Mouse (Mus musculus) erythroid progenitor cell, adult 5-6 weeks (primary cell): ENCODE results near the gene Dcun1d1. TPM values are rescaled to one million over a fixed set of nuclear protein-coding genes. Genes with fewer than 3 reads are reported as not detected.

Experiments used
- ATAC-seq: replicated peaks from 2 replicates; pipeline ENCODE4 v1.8.0; 2016; ENCODE audit warnings: moderate number of reproducible peaks, mild to moderate bottlenecking, moderate TSS enrichment, inconsistent platforms; ENCODE audit not compliant: poor library complexity, low FRiP score, severe bottlenecking
- total RNA-seq, 2 experiments: library from RNA; stranded (forward) in 1 of 2; stranded (reverse) in 1 of 2; fragments of 150-400 nt in 1 of 2; fragments of 186-747, 209-891 nt in 1 of 2; gene quantifications; 2 replicates each; pipeline versions ENCODE4 v1.2.3 to v1.2.4; 2015 to 2017; ENCODE audit warnings: low replicate concordance in 2 of 2

Gene Dcun1d1
- total RNA-seq, 2 experiments from 2014 or later = 132 to 152 TPM

GRCm38 (mm10) chr3:35931896-35932727 is 5.1 kb downstream of the Dcun1d1 start:
- peak; percentile 55 for ATAC-seq

- ATAC-seq = 0 out of 2 replicates have a peak, but pooled peaks have one; percentile 10
Observed at GRCm38 (mm10) chr3:35931359-35931758, 5.9 kb downstream of the Dcun1d1 start.

DNA sequence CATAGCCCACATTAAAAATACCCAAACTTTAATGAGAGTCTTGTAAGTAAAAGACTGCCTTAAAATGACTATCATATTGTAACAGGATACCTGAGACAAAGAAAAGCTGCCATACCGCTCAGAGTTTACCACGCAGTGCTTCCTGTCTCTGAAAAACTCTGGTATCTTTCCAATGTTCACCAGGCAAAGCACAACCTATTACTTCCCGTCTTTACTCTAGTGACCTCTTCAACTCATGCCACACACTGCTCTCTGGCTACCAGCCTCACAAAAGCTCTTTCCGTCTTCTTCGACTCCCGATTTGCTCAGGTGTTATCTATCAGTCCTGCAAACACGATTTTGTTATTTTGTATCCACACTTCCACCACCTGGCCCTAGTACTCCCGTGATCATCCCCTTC is 7.4 kb downstream of the Dcun1d1 start:
- no peak for ATAC-seq

- no peak for ATAC-seq
Observed at GRCm38 (mm10) chr3:35929406-35929805, 7.8 kb downstream of the Dcun1d1 start.

GRCm38 (mm10) chr3:35925852-35926251 is 11.4 kb downstream of the Dcun1d1 start:
- ATAC-seq = no peak

DNA sequence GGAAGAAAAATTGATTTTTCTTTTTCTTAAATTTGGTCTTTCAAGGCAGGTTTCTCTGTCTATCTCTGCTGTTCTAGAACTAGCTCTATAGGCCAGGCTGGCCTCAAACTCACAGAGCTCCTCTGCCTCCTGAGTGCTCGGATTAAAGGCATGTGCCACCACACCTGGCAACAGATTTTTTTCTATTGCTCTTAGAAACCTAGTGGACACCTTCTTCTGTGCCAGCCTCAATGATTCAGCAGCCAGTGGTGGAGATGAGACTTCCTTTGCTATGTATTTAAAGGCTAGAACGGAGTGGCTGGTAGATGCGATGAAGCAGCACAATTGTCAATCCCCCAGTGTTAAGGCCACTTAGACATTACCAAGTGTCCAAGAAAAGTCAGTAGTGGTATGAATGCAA is 13.2 kb downstream of the Dcun1d1 start:
- peak; percentile 75 for ATAC-seq

DNA sequence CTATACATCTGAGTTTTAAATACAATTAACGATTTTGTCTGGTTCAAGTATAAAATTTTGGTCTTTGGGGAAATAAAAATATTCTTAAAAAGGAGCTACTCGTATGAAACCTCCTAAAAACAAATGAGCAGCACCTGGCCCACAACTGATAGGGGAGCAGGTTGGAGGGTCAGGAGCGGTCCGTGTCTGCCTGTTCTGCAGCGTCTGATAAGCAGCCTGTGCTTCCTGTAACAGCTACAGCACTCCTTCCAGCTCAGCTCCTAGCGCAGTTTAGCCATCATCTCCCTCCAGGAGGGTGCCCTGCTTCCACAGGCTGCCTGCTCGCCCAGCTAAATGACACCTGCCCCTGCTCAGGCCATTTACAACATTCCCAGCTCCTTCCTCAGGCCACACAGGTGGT is 13.8 kb downstream of the Dcun1d1 start:
- ATAC-seq = peak; percentile 88

GRCm38 (mm10) chr3:35922522-35922921 is 14.7 kb downstream of the Dcun1d1 start:
- ATAC-seq = no peak

GRCm38 (mm10) chr3:35918229-35918628 is 19.0 kb downstream of the Dcun1d1 start:
- no peak for ATAC-seq

GRCm38 (mm10) chr3:35908982-35909680 is 28.1 kb downstream of the Dcun1d1 start:
- no peak for ATAC-seq

GRCm38 (mm10) chr3:35900555-35901204 is 36.6 kb downstream of the Dcun1d1 start:
- ATAC-seq = no peak

- ATAC-seq = no peak
Observed at GRCm38 (mm10) chr3:35899109-35899508, 38.1 kb downstream of the Dcun1d1 start.

DNA sequence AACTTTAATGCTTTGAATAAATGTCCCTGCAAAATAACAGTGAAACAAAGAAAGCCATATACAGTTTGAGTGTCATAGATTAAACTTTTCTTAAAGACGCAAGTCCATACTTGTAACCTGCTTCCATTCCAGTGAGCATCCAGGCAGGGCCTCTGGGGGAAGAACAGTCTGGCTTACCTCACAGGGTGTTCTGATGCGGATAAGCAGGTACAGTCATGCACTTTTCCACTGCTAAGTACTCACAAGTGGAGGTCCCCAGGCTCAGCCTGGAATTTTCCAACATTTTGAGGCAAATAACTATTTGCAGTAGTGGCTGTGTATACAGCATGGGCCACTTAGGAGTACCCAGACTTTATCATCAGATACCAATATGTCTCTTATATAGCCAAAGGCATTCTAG is 39.3 kb downstream of the Dcun1d1 start:
- ATAC-seq = no peak

GRCm38 (mm10) chr3:35893156-35893555 is 44.1 kb downstream of the Dcun1d1 start:
- ATAC-seq = no peak

DNA sequence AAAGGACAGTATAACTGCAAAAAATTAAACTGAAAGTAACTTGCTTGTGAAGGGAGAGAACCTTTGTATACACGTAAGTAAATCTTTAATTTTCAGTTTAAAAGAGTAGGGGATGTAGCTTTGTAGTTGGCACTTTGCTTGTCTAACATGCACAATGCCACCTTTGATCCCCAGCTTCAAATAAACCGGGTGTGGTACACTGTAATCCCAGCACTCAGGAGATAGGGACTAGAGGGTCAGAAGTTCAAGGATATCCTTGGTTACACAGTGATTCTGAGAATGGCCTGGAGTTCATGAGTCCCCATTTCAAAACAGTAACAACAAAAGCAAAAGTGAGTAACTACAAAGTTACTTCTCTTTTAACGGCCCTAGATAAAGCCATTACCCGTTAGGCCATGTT is 46.1 kb downstream of the Dcun1d1 start:
- ATAC-seq = no peak

- ATAC-seq = no peak
Observed at GRCm38 (mm10) chr3:35889531-35889930, 47.7 kb downstream of the Dcun1d1 start.

- ATAC-seq = no peak
Observed at GRCm38 (mm10) chr3:35883267-35883666, 54.0 kb downstream of the Dcun1d1 start.

- ATAC-seq = no peak
Observed at GRCm38 (mm10) chr3:35849326-35849725, 87.9 kb downstream of the Dcun1d1 start.
